Mouse (Mus musculus) brain, embryonic 14.5 days (tissue): ENCODE data around the gene Sox14. TPM values are rescaled to one million over a fixed set of nuclear protein-coding genes. Genes with fewer than 3 reads are reported as not detected.

Experiments
- DNase-seq: peaks from one replicate; pipeline ENCODE4 v3.0.0-alpha.2; 2011; ENCODE audit warnings: low read depth
- CTCF ChIP-seq: fragments of 200-500 bp; IDR thresholded peaks from 2 replicates; pipeline ENCODE4 v1.5.1; 2012; ENCODE audit warnings: inconsistent platforms, mild to moderate bottlenecking, moderate library complexity, borderline replicate concordance; ENCODE audit not compliant: insufficient read depth, insufficient read length; ENCODE audit errors: extremely low read depth
- POLR2A ChIP-seq: fragments of 200-500 bp; IDR thresholded peaks from 2 replicates; pipeline ENCODE4 v1.6.1; 2012; ENCODE audit warnings: mild to moderate bottlenecking, inconsistent platforms, borderline replicate concordance; ENCODE audit not compliant: poor library complexity, insufficient read depth, insufficient read length, severe bottlenecking; ENCODE audit errors: extremely low read depth
- polyA plus RNA-seq: library from polyadenylated mRNA; depleted of rRNA; stranded (reverse); fragments of >200 nt; gene quantifications from 2 replicates; pipeline ENCODE4 v1.2.3, GENCODE M21; 2012; rRNA removed

Sox14 gene
- polyA plus RNA-seq, 1 experiment, result 37.0 TPM

DNA sequence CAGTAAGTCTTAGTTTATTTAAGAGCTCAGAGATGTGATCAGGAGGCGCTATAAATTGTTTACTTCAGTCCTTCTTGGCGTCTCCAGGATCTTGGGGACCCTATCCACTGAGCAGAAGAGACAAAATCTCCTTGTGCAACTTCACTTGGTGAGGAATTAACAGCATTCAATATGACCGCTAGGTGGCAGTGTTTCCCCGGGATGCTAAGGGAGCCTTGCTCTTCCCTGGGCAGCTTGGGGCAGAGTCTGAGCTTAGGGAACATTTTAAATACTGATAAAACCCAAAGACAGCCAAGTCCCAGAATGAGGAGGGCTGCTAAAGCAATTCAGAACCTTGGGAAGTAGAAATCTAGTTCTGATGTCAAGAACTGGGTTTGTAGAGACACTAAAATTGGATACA, 29.1 kb downstream of the Sox14 start:
- no peak for TF ChIP-seq POLR2A
- TF ChIP-seq CTCF, result peak; percentile 94
- DNase-seq, result peak; percentile 91

DNA sequence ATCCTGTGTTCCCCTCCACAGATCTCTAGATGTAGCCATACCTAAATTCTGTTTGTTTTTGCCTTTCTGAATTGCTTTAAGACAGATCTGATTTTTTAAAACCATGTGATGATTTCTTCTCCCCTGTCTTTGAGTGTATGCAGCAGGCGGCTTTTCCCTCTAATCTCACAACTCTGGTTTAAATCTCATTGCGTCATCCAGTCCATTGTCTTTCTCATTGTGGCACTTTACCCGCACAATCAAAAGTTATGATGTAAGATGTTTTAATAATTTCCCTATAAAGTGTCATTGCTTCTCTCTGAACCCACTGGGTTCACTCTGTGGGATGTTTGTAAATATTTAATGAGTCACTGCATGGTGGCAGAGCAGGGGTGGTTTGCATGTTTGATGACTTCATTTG, 36.6 kb downstream of the Sox14 start:
- TF ChIP-seq POLR2A (no peak), CTCF (no peak)
- no peak for DNase-seq

DNA sequence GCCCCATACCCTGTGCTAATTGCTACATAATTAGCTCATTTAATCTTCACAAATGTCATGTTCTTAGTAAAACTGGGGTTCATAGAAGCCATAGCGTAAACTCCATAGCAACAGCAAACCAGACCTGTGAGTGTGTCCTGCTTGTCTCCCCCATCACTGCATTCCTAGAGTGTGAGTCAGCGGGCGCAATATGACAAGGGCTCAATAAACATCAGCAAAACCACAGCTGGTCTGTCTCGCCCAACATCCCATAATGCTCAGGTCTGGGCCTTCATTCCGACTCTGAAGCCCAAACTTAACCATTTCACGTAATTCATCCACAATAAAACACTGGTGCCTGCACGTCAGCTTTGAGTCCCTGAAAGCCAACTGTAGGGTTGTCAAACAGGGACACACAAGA, 37.1 kb downstream of the Sox14 start:
- DNase-seq, result peak; percentile 15
- no peak for TF ChIP-seq CTCF
- TF ChIP-seq POLR2A, result no peak

DNA sequence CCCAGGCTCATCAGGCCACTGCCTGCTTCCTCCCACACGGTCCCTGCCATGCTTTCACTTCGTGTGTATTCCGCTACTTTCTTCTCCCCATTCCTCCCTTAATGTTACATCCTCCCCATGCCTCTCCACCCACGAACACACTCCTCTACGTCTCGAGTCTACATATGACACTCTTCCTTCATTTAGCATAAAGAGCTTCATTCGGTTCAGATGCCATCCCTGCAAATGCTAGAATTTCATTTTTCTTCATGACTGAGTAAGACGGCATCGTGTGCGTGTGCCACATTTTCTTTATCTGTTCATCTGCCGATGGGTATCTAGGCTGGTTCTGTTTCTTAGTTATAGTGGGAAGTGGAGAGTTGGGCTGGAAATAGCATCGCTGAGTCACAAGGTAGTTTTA, 39.3 kb downstream of the Sox14 start:
- DNase-seq, result no peak
- TF ChIP-seq CTCF (no peak), POLR2A (no peak)

DNA sequence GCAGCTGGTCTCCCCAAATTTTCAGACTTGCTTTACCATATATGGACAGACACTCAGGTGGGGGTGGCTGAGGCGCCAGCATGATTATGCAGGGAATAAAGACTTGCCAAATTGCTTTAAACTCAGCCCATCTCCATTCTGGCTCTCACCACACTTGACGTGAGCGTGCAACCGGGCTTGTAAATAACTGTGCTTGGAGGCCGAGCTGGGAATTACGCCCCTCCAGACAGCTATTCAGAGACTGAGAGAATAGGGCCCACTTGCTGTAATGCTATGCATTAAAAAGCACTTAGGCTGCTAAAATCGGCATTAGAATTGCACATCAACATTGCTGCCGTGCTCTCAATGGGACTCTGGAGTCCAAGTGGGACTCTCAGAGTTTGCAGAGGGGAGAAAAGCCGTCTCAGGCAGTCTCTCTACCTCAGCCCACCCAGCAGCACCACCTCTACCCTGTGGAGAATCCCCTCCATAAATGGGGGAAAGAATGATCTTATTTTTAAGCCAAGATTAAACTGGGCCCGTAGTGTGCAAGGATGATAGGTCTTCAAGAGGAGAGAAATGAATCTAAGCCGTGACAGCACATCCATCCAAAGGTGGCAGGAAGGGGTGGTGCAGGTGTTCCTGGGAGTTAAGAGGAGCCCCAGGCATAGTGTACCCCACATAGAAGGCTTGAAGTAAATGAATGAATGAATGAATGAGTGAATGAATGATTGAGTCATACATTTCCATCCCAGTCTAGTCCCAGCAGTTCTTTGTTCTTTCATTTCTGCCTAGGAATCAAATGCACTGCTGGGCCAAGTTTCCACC, 40.1 kb downstream of the Sox14 start:
- TF ChIP-seq POLR2A (no peak), CTCF (0 out of 2 replicates have a peak, but pooled peaks have one; percentile 14)
- peak; percentile 91 for DNase-seq

Other genes starting within 250 kb of the Sox14 start
- gene Dzip1l, start 246.7 kb downstream of the Sox14 start, polyA plus RNA-seq, result 5.2 and 8.2 TPM in 2 replicates
- not detected in 2 replicates for gene Cldn18, start 158.9 kb downstream of the Sox14 start, polyA plus RNA-seq